Mouse (Mus musculus): ENCODE data around the gene Plcz1.

Plcz1 gene
- long read RNA-seq, experiment 1 = 0 reads
- long read RNA-seq, experiment 2 = 0 reads

- intact Hi-C loops (cut with DNase I) = no loop called here
Observed at GRCm38 (mm10) chr6:140041357-140041756, at the start of gene Plcz1. Gene Plcz1 (minus strand): TSS chr6:140041457.

GRCm38 (mm10) chr6:140089855-140090254 lies 48.6 kb upstream of the Plcz1 start:
- intact Hi-C loops (cut with DNase I) = no loop called here

GRCm38 (mm10) chr6:140081739-140082138 lies 40.5 kb upstream of the Plcz1 start:
- intact Hi-C loops (cut with DNase I) = no loop called here

GRCm38 (mm10) chr6:140080933-140081332 lies 39.7 kb upstream of the Plcz1 start:
- intact Hi-C loops (cut with DNase I) = no loop called here

GRCm38 (mm10) chr6:140069177-140069576 lies 27.9 kb upstream of the Plcz1 start:
- intact Hi-C loops (cut with DNase I) = no loop called here

GRCm38 (mm10) chr6:140054271-140054928 lies 13.1 kb upstream of the Plcz1 start:
- intact Hi-C loops (cut with DNase I) = no loop called here

- intact Hi-C loops (cut with DNase I) = no loop called here
Observed at GRCm38 (mm10) chr6:140051476-140051875, 10.2 kb upstream of the Plcz1 start.

GRCm38 (mm10) chr6:140040952-140041351 lies 305 bp downstream of the Plcz1 start, which contains the start of gene Capza3:
Gene Capza3 (plus strand): TSS chr6:140041252.
- intact Hi-C loops (cut with DNase I) = no loop called here

GRCm38 (mm10) chr6:140024404-140024803 lies 16.9 kb downstream of the Plcz1 start:
- intact Hi-C loops (cut with DNase I) = no loop called here

- intact Hi-C loops (cut with DNase I) = no loop called here
Observed at GRCm38 (mm10) chr6:140005181-140005580, 36.1 kb downstream of the Plcz1 start.

GRCm38 (mm10) chr6:139989597-139989996 lies 51.7 kb downstream of the Plcz1 start:
- intact Hi-C loops (cut with DNase I) = no loop called here

GRCm38 (mm10) chr6:139989075-139989474 lies 52.2 kb downstream of the Plcz1 start:
- intact Hi-C loops (cut with DNase I) = no loop called here

GRCm38 (mm10) chr6:139986564-139986963 lies 54.7 kb downstream of the Plcz1 start:
- intact Hi-C loops (cut with DNase I) = no loop called here

GRCm38 (mm10) chr6:139984069-139984468 lies 57.2 kb downstream of the Plcz1 start:
- intact Hi-C loops (cut with DNase I) = no loop called here

- intact Hi-C loops (cut with DNase I) = no loop called here
Observed at GRCm38 (mm10) chr6:139981061-139981460, 60.2 kb downstream of the Plcz1 start.

GRCm38 (mm10) chr6:139978114-139978513 lies 63.1 kb downstream of the Plcz1 start:
- intact Hi-C loops (cut with DNase I) = no loop called here

GRCm38 (mm10) chr6:139974668-139975067 lies 66.6 kb downstream of the Plcz1 start:
- intact Hi-C loops (cut with DNase I) = no loop called here

GRCm38 (mm10) chr6:139971608-139972298 lies 69.5 kb downstream of the Plcz1 start:
- intact Hi-C loops (cut with DNase I) = no loop called here

GRCm38 (mm10) chr6:139966684-139967083 lies 74.6 kb downstream of the Plcz1 start:
- intact Hi-C loops (cut with DNase I) = no loop called here

GRCm38 (mm10) chr6:139964895-139965294 lies 76.4 kb downstream of the Plcz1 start:
- intact Hi-C loops (cut with DNase I) = no loop called here

GRCm38 (mm10) chr6:139963775-139964174 lies 77.5 kb downstream of the Plcz1 start:
- intact Hi-C loops (cut with DNase I) = no loop called here

GRCm38 (mm10) chr6:139957531-139958241 lies 83.6 kb downstream of the Plcz1 start:
- intact Hi-C loops (cut with DNase I) = no loop called here

Measured in adrenal gland (tissue).